Mouse (Mus musculus) cortical plate, adult 2 months (tissue): ENCODE measurements at regions not wholly inside any gene's neighbourhood (a gene's known extent, or its start where the extent isn't known, plus 50 kb on each side); places are given as distances from the start of the nearest gene placed in this dataset.

Experiments used
- CTCF ChIP-seq: fragments of 200-500 bp; IDR thresholded peaks from 2 replicates; pipeline ENCODE4 v1.5.1; 2011; ENCODE audit warnings: mild to moderate bottlenecking, control low read depth, low read length; ENCODE audit not compliant: insufficient read depth; ENCODE audit errors: extremely low read depth
- POLR2A ChIP-seq: fragments of 200-500 bp; IDR thresholded peaks from 2 replicates; pipeline ENCODE4 v1.6.1; 2011; ENCODE audit warnings: mild to moderate bottlenecking, low read length, control low read depth; ENCODE audit not compliant: insufficient read depth; ENCODE audit errors: extremely low read depth

- no peak for TF ChIP-seq POLR2A
- no peak for TF ChIP-seq CTCF
Measured at GRCm38 (mm10) chr17:79191871-79192373, 140.2 kb downstream of the Qpct start.
